Mouse (Mus musculus) gastrocnemius, postnatal 25 days (tissue): Measurements from ENCODE around the gene Shb. TPM values are rescaled to one million over a fixed set of nuclear protein-coding genes. Genes with fewer than 3 reads are reported as not detected.

ENCODE experiments used
- DNase-seq: peaks from one replicate; pipeline ENCODE4 v3.0.0; 2022
- total RNA-seq, 2 experiments: library from RNA; stranded (reverse); gene quantifications; 1 replicate in 1 of 2; 2 replicates in 1 of 2; pipeline ENCODE4 v1.2.3; 2021

Shb gene
- total RNA-seq, 2 experiments from 2014 or later, result 5.4 to 8.0 TPM

DNA sequence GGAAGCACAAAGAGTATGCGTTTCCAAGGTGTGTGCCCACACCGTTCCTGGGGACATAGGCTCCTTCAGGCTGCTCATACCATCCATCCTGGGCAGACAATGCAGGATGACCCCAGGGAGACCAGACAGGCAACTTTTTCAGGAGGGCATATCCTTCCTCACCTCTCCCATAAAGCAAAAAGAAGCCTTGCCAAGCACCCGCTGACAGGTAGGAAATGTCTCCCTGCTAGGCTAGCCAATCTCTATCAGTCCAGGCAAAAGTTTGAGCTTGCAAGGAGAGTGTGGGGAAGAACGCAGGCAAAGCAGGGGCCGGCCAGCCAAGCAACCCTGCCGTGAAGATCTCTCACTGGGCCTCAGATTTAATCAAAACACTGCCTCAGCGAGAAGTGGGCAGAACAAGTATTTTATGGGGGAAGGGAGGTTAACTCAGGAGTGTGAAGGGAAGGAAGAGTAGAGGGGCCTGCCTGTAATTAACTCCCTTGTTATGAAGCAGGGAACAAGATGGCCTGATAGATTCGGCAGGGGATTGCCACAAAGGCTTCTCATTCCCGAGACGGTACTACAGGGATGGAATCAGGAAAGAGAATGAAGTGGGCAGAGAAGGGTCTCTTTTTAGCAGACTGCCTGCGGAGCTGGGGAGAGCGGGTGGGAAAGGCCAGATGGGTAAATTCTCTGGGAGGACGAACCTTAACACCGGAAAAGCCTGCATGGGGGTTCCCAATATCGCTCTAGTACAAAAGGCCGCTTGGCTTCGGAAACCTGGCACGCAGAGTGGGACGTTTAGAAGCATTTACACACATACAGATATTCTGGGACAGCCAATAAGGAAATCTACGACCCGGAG, 3.7 kb downstream of the Shb start:
- no peak for DNase-seq

DNA sequence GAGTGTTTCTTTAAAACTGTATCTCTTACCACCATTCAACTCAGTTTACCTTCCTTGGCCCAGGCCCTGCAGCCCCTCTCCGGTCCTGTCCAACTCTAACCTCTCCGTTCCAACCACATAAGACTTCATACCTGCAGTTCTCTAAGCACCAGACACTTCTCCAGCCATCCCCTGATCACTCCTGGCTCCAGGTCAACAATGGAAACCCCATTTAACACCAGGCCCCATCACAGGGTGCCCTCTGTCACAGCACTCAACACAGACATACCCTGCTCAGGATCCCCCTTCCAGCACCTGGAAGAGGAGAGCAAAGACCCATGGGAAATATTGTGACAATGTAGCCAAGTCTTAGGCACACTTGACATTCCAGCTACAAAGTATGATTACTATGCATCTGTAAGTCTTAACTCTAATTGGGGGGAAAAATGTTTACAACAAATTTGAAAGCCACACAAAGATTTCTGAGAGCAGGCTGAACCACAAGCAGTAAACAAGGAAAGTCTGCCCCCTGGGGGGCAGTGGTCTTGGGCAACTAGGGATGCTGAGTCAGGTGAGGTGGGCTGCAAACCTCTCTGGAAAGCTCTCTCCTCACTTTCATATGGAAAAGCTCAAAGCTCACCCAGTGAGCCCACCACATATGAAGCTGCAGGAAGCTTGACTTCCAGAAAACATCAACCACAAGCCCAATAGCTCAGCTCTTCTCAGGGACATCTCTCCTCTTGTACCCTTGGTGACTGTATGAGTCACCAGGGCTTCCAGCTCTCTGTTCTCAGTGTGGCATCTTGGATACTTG, 4.5 kb downstream of the Shb start:
- DNase-seq, result no peak

DNA sequence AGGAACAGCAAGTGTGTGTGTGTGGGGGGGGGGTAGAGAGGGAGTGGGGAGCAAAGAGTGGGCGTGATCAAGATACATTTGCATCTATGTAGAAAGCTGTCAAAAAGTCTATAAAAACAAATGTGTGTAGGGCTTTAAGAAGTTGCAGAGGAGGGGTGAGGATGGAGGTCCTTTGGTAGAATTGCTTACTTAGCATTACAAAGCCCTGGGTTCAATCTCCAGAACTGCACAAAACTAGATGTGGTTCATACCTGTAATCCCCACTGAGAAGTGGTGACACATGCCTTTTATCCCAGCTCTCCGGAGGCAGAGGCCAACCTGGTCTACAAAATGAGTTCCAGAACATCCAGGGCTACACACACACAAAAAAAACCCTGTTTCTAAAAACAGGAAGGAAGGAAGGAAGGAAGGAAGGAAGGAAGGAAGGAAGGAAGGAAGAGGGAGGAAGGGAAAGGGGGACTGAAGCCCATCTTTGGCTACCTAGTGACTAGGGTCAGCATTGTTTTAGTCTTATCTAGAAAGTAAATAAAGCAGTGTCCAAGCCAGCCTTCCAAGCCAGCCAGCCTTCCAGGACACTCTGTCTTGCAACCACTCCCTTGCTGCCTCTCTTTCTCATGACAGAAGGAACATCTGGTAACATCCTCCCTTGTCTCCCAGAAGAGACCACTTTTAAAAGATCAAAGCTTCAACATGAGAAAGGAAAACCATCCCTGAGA, 5.3 kb downstream of the Shb start:
- no peak for DNase-seq

DNA sequence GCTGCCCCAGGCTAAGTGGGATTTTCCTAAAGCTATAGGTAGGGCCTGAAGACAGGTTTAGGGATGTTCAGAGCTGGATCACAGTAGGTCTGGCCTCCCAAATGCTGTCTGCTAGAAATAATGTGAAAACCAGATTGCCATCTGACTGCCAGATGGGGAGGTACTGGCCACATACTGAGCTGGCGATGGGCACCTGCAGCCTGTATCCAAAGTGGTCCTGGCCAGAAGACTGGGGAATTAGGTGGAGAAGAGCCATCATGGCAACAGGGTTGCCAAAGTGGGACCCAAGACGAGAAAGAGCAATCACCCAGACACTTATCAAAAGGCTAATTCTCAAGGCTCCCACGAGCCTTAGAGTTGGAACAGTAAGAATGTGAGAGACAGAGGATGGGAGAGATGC, 6.1 kb downstream of the Shb start:
- DNase-seq, result no peak

DNA sequence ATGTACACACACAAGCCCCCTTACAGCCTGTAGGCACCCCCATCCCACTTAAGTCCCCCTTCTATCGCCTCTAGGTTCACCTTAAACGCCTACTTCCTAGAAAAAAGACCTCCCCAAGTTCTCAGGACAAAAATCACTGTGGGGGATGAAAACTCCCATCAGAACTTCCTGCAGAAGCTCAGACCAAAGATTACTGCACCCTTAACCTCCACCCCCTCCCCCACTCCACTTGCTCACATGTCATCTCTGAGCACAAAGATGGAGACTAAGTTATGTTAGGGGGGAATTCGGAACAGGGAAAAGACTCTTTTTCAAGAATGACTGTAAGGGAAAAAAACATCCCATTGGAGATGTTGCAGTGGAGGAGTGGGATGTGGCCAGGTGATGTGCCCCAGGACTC, 6.7 kb downstream of the Shb start:
- no peak for DNase-seq

DNA sequence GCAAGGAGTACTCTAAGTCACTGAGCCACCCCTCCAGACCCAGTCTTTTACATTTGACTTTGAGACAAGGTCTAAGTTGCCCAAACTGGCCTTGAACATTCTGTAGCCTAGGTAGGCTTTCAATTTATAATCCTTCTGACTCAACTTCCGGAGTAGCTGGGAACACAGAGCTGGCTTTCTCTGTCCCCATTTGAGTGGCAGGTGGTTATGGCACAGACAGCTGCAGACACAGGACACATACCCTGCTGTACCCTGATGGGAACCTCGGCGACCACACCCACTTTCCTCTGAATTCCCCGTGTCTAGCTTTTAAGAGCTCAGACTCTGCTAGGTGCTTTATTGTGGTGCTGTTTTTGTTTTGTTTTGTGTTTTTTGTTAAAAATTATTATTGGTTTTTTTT, 7.7 kb downstream of the Shb start:
- DNase-seq, result no peak

DNA sequence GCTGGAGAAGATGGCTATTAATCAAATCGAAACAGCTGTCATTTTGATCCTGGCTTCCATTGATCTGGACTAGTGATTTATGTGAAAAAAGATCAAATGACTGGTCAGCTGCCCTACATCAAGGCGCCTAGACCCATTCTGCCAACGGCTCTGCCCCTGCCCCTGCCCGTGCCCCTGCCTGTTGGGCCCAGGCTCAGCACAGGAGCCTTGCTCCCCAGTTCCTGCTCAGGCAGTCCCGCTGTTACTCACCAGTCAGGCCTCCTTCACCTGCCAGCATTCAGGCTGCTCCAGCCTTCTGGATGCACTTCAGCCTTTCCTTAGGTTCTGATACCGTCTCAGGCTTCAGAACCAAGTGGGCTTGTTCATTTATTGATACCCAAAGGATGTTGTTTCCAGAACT, 8.9 kb downstream of the Shb start:
- no peak for DNase-seq

DNA sequence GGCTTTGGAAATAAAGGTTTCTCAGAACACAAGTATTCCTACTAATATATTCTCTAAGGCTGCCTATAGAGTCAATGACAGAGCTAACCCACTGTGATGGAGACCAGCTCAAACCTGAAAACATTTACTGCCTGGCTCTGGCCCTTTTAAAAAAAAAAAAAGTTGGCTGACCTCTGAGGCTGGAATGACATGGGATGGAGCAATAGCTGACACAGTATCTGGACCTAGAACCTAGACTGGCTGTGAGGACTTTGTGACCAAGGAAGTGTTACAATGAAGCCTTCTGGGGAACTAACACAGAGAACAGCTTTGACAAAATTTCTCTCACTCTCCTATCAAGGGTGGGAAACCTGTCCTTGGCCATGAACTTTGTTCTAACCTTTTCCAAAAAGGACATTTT, 9.3 kb downstream of the Shb start:
- DNase-seq, result no peak

DNA sequence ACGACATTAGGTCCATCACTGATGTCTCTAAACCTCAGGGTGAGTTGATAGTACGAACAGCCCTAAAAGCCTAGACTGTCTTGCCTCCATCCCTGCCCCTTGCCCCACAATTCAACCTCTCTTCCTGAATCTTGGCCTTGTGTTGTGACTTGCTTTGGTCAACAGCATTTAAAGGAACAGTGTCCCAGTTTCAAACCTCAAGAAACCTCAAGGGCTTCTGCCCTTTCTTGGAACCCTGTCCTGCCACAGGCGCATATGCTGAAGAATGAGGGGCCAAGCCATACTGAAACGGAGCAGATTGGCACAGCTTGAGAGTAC, 9.7 kb downstream of the Shb start:
- DNase-seq, result no peak

DNA sequence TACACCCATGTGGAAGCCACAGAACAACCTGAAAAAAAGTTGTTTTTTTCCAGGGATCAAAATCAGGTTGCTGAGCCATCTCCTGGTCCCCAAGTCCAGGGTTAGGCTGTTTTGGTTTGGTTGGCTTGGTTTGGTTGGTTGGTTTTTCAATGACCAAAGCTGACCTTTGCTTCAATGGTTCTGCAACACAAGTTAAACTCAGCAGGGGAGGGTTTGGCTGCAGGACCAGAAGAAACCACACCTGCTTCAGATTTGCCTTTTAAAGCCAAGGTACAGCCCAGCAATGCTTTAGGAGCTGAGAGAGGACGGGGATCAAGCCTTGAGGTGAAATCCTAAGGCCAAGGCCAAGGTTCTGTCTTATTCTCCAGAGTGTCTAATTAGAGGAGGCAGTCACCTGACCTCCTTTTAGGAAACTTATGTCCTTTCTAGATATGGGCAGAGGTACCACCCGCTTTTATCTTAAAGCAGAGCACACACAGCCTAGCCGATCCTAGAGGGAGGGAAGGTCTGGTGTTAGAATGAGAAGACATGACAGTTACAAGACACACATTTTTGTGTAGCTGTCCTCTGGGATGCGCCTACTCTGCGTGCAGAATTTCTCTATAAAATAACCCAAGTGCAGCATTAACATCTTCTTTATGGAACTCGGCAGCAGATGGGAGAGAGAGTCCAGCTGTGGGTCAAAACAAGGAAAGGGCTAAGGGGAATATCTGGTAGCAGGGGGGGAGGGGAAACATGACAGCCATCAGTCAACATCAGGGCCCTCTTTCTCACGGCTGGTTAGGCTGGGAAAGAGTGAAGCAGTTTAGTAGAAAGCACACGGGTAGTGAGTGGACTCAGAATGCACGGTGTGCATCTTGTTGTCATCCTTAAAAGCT, 10.3 kb downstream of the Shb start:
- no peak for DNase-seq

DNA sequence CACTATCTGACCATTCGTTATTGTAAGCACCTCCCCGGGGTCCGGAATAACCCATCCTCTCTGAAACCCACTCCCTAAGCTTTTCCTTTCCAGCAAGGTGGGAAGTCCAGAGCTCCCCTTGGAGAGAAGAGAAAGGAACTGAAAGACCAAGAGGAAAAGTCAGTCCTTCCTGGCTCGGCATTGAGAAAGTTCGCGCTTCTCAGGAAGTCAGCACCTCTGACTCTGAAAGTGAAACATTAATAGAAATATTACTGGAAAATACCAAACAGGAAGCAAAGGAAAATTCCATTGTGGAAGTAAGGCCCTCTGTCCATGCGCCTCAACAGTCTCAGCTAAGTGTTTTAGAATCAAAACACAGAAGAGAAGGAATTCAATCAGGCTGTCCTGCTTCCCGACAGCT, 11.9 kb downstream of the Shb start:
- DNase-seq, result no peak

DNA sequence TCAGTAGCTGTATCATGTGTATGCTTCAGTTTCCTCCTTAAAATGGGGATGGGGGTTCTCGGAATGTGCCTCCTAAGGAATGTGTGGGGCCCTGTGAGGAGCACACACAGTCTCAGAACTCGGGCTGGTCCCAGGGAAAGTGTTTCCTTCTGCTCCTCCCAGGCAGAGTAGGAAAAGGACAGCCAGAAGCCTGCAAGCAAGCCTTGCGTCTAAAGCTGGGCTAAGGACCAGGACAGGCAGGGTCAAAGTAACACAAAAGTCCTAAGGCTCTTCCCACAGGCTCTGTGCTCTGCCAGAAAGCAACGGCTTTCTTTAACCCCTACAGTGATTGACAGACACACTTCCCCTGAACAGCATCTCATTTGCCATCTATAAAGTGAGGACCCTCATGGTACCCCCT, 14.9 kb downstream of the Shb start:
- no peak for DNase-seq

DNA sequence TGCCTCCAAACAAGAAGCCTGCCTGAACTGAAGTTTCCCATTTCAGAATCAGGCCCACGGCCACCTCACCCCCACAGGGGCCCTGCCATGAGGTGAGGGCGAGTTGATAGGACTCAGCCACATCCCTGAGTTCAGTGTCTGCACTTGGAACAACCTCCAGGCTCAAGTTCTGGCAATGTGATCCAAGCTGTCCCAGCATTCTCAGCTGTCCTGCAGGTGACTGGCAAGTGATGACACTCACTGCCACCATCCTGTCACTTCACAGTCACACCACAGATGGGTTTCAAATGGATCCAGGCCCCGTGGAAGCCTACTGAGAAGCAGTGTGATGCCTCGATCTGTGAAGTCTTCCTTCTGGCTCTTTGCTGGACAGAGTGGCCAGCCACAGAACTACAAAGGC, 16.4 kb downstream of the Shb start:
- no peak for DNase-seq

DNA sequence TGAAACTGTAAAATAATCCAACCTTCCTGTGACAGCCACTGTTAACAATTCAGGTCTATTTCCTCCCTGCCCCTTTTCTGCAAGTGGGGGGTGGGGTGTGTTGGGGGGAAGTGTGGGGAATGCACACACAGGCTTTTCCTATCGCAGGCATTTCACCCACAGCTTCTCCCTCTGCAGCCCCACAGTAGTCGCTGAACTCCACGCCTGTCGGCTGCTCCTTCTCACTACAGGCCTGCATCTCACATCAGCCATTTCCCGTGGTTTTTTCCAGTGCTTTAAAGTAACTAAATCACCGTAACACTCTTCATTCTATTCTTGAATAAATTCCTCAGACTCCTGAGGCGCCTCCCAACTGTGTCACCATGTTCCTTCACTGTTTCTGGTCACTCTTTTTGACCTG, 17.9 kb downstream of the Shb start:
- no peak for DNase-seq

DNA sequence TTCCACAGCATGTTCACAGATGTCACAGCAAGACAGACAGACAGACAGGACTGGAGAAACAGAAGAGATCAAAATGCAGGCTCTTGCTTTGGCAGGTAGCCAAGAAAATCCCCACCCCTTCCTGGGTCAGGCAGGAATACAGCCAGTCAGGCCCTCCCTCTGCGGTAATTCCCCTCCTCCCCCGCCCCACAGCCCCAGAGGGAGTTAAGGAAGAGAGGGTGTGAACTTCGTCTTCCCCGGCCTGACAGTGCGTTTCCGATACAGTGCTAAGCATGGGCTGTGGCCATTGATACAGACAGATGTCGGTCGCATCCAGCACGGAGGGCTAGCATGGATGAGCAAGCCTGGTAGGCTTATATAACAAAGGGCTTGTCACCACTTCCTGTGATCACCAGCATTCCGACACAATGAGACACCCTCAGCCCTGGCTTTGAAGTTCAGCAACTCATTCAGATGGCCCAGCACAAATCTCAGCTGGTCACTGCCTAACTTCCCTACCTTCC, 18.4 kb downstream of the Shb start:
- DNase-seq, result peak; percentile 61

DNA sequence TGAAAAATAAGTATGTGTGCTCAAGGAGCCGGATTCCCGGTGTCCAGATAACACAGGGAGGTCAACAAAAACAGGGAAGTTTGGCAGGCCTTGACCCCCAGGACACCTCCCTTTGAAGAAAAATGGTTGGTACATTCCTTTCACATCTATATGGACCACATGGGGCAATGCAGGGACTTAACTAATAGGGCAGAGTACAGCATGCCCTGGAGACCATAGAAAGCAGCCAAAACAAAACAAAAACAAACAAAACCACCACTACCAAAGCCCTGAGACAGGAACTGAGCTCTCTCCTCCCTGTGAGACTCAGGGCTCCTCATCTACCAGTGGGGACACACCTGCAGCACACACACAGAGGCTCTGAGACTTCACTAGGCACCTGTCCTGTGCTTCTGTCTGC, 18.9 kb downstream of the Shb start:
- no peak for DNase-seq

DNA sequence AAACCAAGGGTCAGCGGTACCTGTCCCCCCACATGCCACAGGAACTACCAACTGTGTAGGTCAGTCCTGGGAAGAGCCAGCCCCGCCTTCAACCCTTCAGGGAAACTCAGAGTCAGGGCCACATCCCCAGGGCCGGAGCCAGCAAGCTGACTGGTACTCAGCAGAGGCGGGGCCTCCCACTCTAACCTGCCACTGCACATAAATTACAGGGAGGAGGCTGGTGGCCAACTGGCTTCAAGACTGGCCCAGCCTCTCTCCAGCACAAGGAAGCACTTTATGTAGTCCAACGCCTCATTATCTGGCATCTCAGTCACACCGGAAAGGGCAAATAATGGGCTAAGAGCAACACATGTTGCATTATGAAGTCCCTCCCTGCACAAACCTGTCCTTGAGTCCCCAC, 22.1 kb downstream of the Shb start:
- DNase-seq, result peak; percentile 81

DNA sequence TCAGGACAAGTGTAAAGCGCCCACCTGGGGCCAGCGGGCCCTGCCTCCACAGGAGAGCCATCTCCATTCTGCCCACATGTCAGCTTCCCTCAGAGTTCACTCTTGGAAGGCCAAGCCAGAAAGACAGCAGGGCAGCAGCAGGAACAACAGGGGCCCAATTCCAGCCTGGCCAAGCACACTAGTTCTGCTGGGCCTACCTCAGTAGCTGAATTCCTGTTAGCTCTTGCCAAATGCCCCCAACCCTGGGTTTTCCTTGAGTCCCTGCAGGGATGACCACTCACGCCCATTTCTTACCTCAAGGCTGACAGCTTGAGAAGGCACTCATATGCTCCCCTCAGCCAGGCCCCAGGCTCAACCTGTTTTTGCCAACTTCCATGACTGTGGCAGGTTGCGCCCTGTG, 22.9 kb downstream of the Shb start:
- no peak for DNase-seq

DNA sequence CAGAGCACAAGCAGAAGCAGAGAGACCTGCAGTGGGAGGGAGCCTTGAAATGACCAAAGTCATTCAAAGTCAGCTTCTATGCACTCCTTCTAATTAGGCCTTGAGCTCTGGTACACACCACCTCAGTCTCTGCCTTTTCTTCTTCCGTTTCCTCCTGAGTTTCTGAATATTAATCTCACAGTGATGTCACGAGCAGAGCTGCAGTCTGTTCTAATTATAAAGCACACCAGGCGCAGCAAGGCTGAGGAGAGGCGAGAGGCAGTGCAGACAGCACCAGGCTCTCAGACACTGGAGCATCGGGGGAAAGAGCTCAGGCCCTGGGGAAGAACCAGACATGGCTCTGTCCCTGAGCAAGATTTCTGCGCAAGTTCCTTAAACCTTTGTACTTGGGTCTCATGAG, 23.8 kb downstream of the Shb start:
- no peak for DNase-seq

DNA sequence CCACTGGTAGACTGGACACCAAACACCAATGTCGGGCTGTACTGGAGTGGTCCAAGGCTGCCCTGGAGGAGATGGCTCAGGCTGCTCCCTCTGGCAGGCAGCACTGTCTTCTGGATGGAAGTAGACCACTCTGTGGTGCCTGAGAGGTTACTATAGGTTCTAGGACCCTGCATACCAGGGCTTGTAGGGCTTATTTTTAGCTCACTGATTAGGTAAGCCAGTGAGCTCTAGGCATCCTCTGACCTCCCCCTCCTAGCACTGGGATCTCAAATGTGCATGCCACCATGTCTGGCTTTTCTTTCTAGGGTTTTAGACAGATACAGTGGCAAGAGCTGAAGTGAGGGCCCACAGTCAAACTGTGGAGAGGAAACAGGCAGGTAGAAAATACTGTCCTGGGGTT, 24.8 kb downstream of the Shb start:
- DNase-seq, result no peak

DNA sequence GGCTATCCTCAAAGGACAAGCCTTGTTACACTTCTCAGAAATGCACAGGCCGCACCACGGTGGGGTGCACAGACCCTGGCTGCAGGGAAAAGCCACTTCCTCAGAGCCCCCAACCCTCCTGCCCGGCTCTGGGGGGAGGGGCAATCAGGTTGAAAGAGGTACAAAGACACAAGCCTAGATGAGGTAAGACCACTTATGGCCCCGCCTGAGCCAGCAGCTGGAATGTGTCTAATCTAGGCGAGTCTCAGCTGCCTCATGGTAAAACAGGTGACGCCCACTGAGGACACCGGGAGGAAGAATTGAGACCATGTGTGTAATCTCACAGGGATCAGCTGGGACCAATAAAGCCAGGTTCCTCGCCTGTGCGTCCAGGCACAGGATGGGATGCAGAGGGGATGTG, 25.2 kb downstream of the Shb start:
- DNase-seq, result no peak

DNA sequence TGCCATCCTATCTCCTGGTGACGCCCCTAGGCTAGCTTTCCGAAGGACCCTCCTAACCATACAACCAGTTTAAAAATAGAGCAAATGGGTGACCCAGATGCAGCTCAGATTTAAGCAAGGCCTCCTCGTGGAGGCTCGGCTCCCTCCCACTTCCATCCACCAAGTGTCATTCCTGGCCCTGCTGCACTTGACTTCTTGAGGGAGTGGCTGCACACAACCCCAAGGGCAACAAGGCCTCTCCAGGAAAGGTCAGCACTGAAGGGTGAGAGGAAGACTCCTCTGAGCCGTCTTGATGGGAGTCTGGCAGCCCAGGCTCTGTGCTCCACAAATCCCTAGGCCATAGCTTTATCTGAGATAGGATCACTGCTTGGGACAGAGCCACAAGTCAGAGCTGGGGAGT, 25.7 kb downstream of the Shb start:
- DNase-seq, result no peak
